Mouse (Mus musculus) CH12.LX (cell line): ENCODE measurements at regions not wholly inside any gene's neighbourhood (a gene's known extent, or its start where the extent isn't known, plus 50 kb on each side); places are given as distances from the start of the nearest gene placed in this dataset.

Experiments
- DNase-seq: peaks from one replicate; pipeline ENCODE4 v3.0.0-alpha.2; 2013; ENCODE audit errors: extremely low read depth
- H3K27ac ChIP-seq: 2 replicates; pipeline ENCODE4 v1.5.1; 2012; ENCODE audit warnings: low read depth, mild to moderate bottlenecking, control low read depth, moderate library complexity; ENCODE audit not compliant: insufficient read depth
- H3K27me3 ChIP-seq: replicated peaks from 2 replicates; pipeline ENCODE3; 2012; ENCODE audit warnings: inconsistent platforms
- H3K36me3 ChIP-seq, 2 experiments: replicated peaks in 1 of 2; 2 replicates each; pipeline versions ENCODE3 to v1.6.1; 2012; ENCODE audit warnings: inconsistent platforms in 1 of 2, low read length in 1 of 2, mild to moderate bottlenecking in 1 of 2, mixed read lengths in 1 of 2, moderate library complexity in 1 of 2; ENCODE audit not compliant: control insufficient read depth in 1 of 2, insufficient read depth in 1 of 2
- H3K4me1 ChIP-seq, 2 experiments: 2 replicates each; pipeline ENCODE4 v1.6.1; 2012; ENCODE audit warnings: inconsistent platforms in 1 of 2, moderate library complexity in 1 of 2; ENCODE audit not compliant: insufficient read depth in 2 of 2, control insufficient read depth in 1 of 2
- H3K4me2 ChIP-seq: 2 replicates; pipeline ENCODE4 v1.6.1; 2012; ENCODE audit warnings: low read depth, mild to moderate bottlenecking, control low read depth; ENCODE audit not compliant: poor library complexity, insufficient read depth, severe bottlenecking
- H3K4me3 ChIP-seq, 3 experiments: fragments of 150-350 bp in 1 of 3; sonication (generic) in 1 of 3; replicated peaks in 1 of 3; 2 replicates each; pipeline versions ENCODE3 to v1.5.1; 2011 to 2012; ENCODE audit warnings: low read depth in 2 of 3, low read length in 2 of 3, mild to moderate bottlenecking in 2 of 3, moderate library complexity in 2 of 3, control low read depth in 1 of 3, improper control_type of control experiment in 1 of 3, inconsistent platforms in 1 of 3, mixed read lengths in 1 of 3; ENCODE audit not compliant: poor library complexity in 1 of 3
- H3K79me2 ChIP-seq: replicated peaks from 2 replicates; pipeline ENCODE4 v1.6.1; 2012; ENCODE audit warnings: mild to moderate bottlenecking, moderate library complexity; ENCODE audit not compliant: control insufficient read depth, poor library complexity, insufficient read depth, severe bottlenecking; ENCODE audit errors: extremely low read depth
- H3K9ac ChIP-seq: 2 replicates; pipeline ENCODE4 v1.6.1; 2012; ENCODE audit warnings: low read depth, mild to moderate bottlenecking, control low read depth, moderate library complexity; ENCODE audit not compliant: insufficient read depth
- H3K9me3 ChIP-seq: replicated peaks from 2 replicates; pipeline ENCODE3; 2012; ENCODE audit warnings: low read length, inconsistent platforms, mixed read lengths
- CHD2 ChIP-seq: IDR thresholded peaks from 2 replicates; pipeline ENCODE4 v1.6.1; 2011; ENCODE audit warnings: low read length, improper control_type of control experiment
- CTCF ChIP-seq, 2 experiments: IDR thresholded peaks in 1 of 2; conservative IDR thresholded peaks in 1 of 2; 2 replicates each; pipeline ENCODE4 v1.5.1; 2011 to 2012; ENCODE audit warnings: low read depth in 2 of 2, low read length in 2 of 2, improper control_type of control experiment in 1 of 2, inconsistent platforms in 1 of 2, mild to moderate bottlenecking in 1 of 2, moderate library complexity in 1 of 2
- E2F4 ChIP-seq: IDR thresholded peaks from 2 replicates; pipeline ENCODE4 v1.6.1; 2011; ENCODE audit warnings: low read depth, low read length, improper control_type of control experiment; ENCODE audit not compliant: insufficient replicate concordance
- ELF1 ChIP-seq: IDR thresholded peaks from 2 replicates; pipeline ENCODE4 v1.6.1; 2014; ENCODE audit warnings: low read depth, mild to moderate bottlenecking, inconsistent platforms, low read length, improper control_type of control experiment
- EP300 ChIP-seq: IDR thresholded peaks from 2 replicates; pipeline ENCODE4 v1.6.1; 2011; ENCODE audit warnings: low read length, improper control_type of control experiment
- HCFC1 ChIP-seq: IDR thresholded peaks from 2 replicates; pipeline ENCODE4 v1.6.1; 2012; ENCODE audit warnings: low read depth, mild to moderate bottlenecking, inconsistent platforms, low read length, improper control_type of control experiment
- KAT2A ChIP-seq: IDR thresholded peaks from 2 replicates; pipeline ENCODE4 v1.6.1; 2012; ENCODE audit warnings: low read length, improper control_type of control experiment, inconsistent platforms; ENCODE audit not compliant: insufficient replicate concordance
- MAX ChIP-seq: IDR thresholded peaks from 2 replicates; pipeline ENCODE4 v1.6.1; 2011; ENCODE audit warnings: low read length, improper control_type of control experiment
- MAZ ChIP-seq: IDR thresholded peaks from 2 replicates; pipeline ENCODE4 v1.6.1; 2012; ENCODE audit warnings: low read depth, mild to moderate bottlenecking, inconsistent platforms, low read length, improper control_type of control experiment, moderate library complexity
- MYC ChIP-seq: IDR thresholded peaks from 2 replicates; pipeline ENCODE4 v1.6.1; 2011; ENCODE audit warnings: low read depth, mild to moderate bottlenecking, improper control_type of control experiment, low read length
- NELFE ChIP-seq: IDR thresholded peaks from 2 replicates; pipeline ENCODE4 v1.6.1; 2011; ENCODE audit warnings: low read depth, low read length, improper control_type of control experiment
- NRF1 ChIP-seq: IDR thresholded peaks from 2 replicates; pipeline ENCODE4 v1.6.1; 2014; ENCODE audit warnings: low read depth, mild to moderate bottlenecking, inconsistent platforms, low read length, improper control_type of control experiment, moderate library complexity
- POLR2A ChIP-seq: IDR thresholded peaks from 2 replicates; pipeline ENCODE4 v1.6.1; 2011; ENCODE audit warnings: low read depth, mild to moderate bottlenecking, improper control_type of control experiment, low read length
- POLR2AphosphoS2 ChIP-seq: IDR thresholded peaks from 2 replicates; pipeline ENCODE4 v1.6.1; 2011; ENCODE audit warnings: low read depth, low read length, improper control_type of control experiment
- RAD21 ChIP-seq: IDR thresholded peaks from 2 replicates; pipeline ENCODE4 v1.6.1; 2011; ENCODE audit warnings: low read depth, mild to moderate bottlenecking, low read length, improper control_type of control experiment, moderate library complexity
- RCOR1 ChIP-seq: conservative IDR thresholded peaks from 2 replicates; pipeline ENCODE4 v1.6.1; 2012; ENCODE audit warnings: low read depth, mild to moderate bottlenecking, inconsistent platforms, low read length, improper control_type of control experiment
- TBP ChIP-seq: conservative IDR thresholded peaks from 2 replicates; pipeline ENCODE4 v1.6.1; 2011; ENCODE audit warnings: low read depth, low read length, improper control_type of control experiment
- UBTF ChIP-seq: IDR thresholded peaks from 2 replicates; pipeline ENCODE4 v1.6.1; 2012; ENCODE audit warnings: low read depth, mild to moderate bottlenecking, inconsistent platforms, low read length, improper control_type of control experiment, moderate library complexity
- USF1 ChIP-seq: IDR thresholded peaks from 2 replicates; pipeline ENCODE4 v1.6.1; 2014; ENCODE audit warnings: low read depth, mild to moderate bottlenecking, inconsistent platforms, low read length, improper control_type of control experiment
- ZC3H11A ChIP-seq: IDR thresholded peaks from 2 replicates; pipeline ENCODE4 v1.6.1; 2012; ENCODE audit warnings: low read depth, mild to moderate bottlenecking, inconsistent platforms, low read length, improper control_type of control experiment
- ZMIZ1 ChIP-seq: IDR thresholded peaks from 2 replicates; pipeline ENCODE4 v1.6.1; 2012; ENCODE audit warnings: low read depth, mild to moderate bottlenecking, inconsistent platforms, low read length, improper control_type of control experiment
- dilution Hi-C: fragments of 300-500 bp; cut with MboI; formaldehyde crosslinking; loops from 2 replicates; pipeline ENCODE4 v1.14.3; 2020; ENCODE audit warnings: low sequenced_read_pairs; ENCODE audit not compliant: extremely low pct_unique_long_range_greater_than_20kb, extremely low pct_ligation_motif_present
- in situ Hi-C: fragments of 300-500 bp; cut with MboI; formaldehyde crosslinking; loops from 3 replicates; pipeline ENCODE4 v1.14.3; 2019; ENCODE audit warnings: low sequenced_read_pairs, low pct_ligation_motif_present, low pct_unique_long_range_greater_than_20kb, mixed read lengths

DNA sequence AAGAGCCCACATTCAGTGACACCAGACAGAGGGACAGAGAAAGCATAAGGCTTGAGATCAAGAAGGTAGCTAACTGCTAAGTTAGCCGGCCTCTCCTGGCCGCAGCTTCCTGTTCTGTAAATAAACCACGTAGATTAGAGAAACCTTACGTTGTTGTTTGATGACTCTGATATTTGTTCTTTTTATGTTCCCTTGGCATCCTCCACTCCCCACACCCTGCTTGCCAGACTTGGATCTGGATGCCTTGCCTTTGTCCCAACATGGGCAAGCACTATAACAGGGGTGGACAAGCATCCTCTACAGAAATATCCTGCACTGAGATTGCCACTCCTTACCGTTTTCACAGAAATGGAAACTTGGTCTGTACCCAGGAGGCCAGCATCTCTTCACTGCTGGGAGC is 661.4 kb downstream of the Zfp706 start:
- in situ Hi-C loops (no loop called here), dilution Hi-C loops (no loop called here)
- no peaks in the 10 kb centered on the region for H3K9me3 ChIP-seq
- H3K9ac ChIP-seq = no peak overlapping the region
- H3K36me3 ChIP-seq = no peaks in the 10 kb centered on the region
- peaks cover 3 to 12% of the 10 kb centered on the region in 2 experiments; a peak in 3 of 4 replicates for H3K4me1 ChIP-seq
- no peaks in the 10 kb centered on the region for H3K27me3 ChIP-seq
- DNase-seq = no peak
- no peak overlapping the region for H3K4me2 ChIP-seq
- no peaks in the 10 kb centered on the region for H3K79me2 ChIP-seq
- TF ChIP-seq RAD21 = no peak
- TF ChIP-seq USF1 = no peak
- no peak for TF ChIP-seq MAX
- no peak for TF ChIP-seq KAT2A
- no peak for TF ChIP-seq MAZ
- TF ChIP-seq RCOR1 = no peak
- TF ChIP-seq E2F4 = no peak
- H3K27ac ChIP-seq = no peak overlapping the region
- H3K4me3 ChIP-seq = no peak overlapping the region

DNA sequence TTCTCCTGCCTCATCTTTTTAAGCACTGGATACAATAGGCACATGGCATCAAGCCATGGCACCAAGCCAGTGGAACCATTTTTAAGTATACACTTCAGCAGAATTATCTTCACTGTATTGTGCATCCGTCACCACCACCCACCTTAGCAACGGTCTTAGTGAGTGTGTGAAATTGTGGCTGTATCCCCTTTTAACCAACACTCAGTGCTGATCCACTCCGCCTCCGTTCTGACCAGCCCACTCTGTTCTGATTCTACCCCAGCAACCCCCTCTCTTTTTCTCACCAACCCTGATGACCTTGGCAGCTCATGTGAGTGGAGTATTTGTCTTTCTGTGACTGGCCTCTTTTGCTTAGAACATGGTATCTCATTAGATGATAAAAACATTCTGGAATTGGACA is 662.2 kb downstream of the Zfp706 start:
- dilution Hi-C loops (no loop called here), in situ Hi-C loops (no loop called here)
- Histone ChIP-seq H3K9ac (no peak overlapping the region), H3K27me3 (no peaks in the 10 kb centered on the region), H3K36me3 (no peaks in the 10 kb centered on the region), H3K27ac (no peak overlapping the region), H3K9me3 (no peaks in the 10 kb centered on the region), H3K4me2 (no peak overlapping the region), H3K4me1 (peaks cover 2 to 12% of the 10 kb centered on the region in 2 experiments; a peak in 3 of 4 replicates), H3K4me3 (no peak overlapping the region), H3K79me2 (no peaks in the 10 kb centered on the region)
- no peak for DNase-seq
- TF ChIP-seq RAD21 (no peak), ZMIZ1 (no peak), EP300 (no peak), KAT2A (no peak), TBP (no peak)

DNA sequence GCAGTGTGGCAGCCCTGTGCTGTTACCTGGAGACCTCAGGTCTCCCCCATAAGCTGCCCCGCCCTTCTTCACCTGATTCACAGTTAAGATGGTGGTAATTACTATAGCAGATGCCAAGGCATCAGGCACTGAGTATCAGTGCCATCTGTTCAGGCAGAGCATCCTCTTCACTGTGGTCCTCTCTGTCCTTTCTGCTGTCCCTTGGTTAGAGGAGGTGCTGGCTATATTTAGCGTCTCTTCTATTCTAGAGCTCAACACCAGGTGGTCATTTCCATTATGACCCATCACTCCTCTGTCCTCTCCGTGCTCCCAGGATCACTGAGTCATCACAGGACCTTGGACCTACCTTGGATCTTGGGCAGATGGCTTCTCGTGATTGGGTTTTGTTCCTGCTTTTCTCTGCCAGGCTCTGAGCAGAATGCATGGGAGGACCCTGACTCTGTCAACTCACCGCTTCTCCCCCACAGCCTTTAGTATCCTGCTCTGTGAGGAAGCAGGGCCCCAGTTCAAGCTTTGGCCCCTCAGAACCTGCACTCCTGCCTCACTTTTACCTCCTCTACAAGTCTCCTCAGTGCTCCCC is 667.5 kb downstream of the Zfp706 start:
- DNase-seq = no peak
- Histone ChIP-seq H3K4me1 (peaks cover 0 to 6% of the 10 kb centered on the region in 2 experiments; a peak in 2 of 4 replicates), H3K27ac (no peak overlapping the region), H3K4me3 (no peak overlapping the region), H3K9ac (no peak overlapping the region), H3K36me3 (no peaks in the 10 kb centered on the region), H3K4me2 (no peak overlapping the region), H3K9me3 (no peaks in the 10 kb centered on the region)
- dilution Hi-C loops = no loop called here
- in situ Hi-C loops = no loop called here
- TF ChIP-seq MYC (no peak), ZMIZ1 (no peak), CHD2 (no peak), TBP (no peak), KAT2A (no peak), NRF1 (no peak), USF1 (no peak), CTCF (conservative IDR thresholded peaks at IDR 0.05 in 1 of 2, IDR thresholded peaks at IDR 0.05 in 1 of 2; ENCODE audit: low read depth in 2 of 2, low read length in 2 of 2) (no peak), ELF1 (no peak), POLR2AphosphoS2 (no peak), ZC3H11A (no peak), UBTF (no peak), HCFC1 (no peak), NELFE (no peak), POLR2A (no peak)
- TF ChIP-seq, all 38 proteins: peak for 0
- Histone ChIP-seq H3K27me3 (no peaks in the 10 kb centered on the region), H3K79me2 (no peaks in the 10 kb centered on the region)
